Mouse (Mus musculus): ENCODE results near the gene Gabpa. TPM values are rescaled to one million over a fixed set of nuclear protein-coding genes. Genes with fewer than 3 reads are reported as not detected.

Gene Gabpa
- total RNA-seq, 4 experiments from 2014 or later, result 39.4 to 42.6 (median 41.0) TPM

DNA sequence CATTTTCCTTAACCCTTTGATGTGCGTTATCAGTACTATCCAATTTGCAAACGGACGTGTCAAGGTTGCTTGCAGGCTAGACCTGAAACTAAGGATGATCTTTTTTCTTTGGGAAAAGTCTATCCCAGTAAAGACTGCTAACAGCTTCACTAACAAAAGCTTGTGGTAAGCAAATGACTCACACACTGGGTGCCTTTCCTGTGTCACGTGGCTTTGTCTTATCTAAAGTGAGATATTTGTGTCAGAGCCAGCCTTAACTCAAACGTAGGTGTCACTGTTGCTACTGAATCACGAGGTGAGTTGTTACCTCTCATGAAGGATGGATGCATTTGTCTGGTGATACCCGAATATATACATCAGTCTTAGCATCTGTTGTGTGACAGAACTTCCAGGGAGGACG lies 29.9 kb downstream of the Gabpa start:
- DNase-seq (ENCODE audit: low spot score), result no peak

DNA sequence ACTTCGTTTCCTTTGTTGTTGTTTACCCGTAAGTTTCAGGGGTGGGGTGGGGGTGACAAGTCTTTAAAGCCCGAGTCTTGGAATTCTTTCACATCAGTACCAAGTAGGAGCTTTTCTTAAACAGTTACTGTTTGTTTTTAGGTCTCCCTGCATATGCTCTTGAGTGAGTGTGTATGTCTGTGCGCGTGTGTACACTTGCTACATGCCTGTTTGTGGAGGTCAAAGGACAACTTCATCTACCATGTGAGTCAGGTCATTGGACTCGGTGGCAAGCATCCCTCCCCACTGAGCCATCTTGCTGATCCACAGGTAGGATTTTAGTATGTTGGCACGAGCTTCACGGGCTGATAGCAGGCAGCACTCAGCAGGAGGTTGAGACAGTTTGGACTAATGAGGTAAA lies 39.1 kb downstream of the Gabpa start:
- DNase-seq (ENCODE audit: low spot score), result no peak

DNA sequence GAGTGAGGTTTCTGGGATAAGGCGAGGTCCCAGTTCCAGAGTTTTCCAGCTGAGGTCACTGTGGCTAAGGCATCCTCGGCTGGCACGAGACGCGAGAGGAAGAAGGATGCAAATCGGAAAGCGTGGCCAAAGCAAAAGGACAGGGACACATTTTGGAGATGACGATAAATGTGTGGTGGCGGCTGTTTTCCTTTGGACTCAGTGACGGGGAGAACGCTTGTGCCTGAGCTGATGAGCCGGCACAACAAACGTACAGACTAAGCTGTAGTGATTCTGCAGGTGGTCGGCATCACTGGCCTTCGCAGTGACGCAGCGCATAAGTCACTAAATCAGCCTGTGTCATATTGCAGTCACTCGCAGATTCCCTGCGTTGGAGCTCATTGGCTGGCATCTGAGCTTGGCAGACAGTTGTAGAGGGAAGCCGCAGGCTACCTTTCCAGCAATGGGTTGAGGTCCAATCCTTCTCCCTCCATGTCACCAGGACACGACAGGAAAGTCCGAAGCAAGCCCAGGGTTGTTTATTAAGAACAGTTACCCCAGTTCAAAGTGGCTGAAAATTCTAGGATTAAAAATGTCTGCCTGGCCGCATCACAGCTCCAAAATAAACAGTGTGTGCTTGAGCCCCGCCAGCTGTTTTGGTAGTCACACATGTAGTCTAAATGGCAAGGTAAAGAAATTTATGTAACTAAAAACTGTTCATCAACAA lies 40.4 kb downstream of the Gabpa start:
- DNase-seq (ENCODE audit: low spot score), result no peak

DNA sequence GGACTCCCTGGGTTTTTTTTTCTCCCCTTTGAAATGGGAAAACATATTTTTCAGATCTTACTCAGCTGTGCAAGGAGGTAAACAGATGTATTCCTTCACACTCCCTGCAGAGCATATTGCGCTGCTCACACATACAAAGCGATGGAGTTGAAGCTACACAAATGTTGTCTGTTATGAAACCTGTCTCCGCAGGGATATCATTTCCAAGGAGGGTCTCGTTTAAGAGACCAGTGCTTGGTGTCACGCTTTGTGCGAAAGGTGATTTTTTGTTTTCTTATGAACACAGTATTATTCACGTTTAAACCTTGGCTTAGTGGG lies 41.0 kb downstream of the Gabpa start:
- DNase-seq (ENCODE audit: low spot score), result no peak

DNA sequence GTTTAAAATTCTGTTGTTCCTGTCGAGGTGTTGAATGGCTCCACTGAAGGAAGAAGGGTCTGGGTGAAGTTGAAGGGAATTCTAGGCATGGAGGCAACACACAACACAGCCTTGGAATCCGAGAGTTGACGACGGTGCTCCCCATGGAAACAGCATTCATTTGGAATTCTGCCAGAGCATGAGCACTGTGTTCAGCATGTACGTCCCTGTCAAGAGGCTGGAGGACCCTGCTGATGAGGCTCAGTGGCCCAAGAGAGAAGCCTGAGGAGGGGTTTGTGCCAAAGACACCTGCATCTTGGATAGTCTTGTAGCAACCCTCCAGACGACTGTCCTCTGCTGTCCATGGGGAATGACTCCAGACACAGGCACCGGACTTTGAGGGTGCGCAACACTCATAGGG lies 41.4 kb downstream of the Gabpa start:
- DNase-seq (ENCODE audit: low spot score), result no peak

DNA sequence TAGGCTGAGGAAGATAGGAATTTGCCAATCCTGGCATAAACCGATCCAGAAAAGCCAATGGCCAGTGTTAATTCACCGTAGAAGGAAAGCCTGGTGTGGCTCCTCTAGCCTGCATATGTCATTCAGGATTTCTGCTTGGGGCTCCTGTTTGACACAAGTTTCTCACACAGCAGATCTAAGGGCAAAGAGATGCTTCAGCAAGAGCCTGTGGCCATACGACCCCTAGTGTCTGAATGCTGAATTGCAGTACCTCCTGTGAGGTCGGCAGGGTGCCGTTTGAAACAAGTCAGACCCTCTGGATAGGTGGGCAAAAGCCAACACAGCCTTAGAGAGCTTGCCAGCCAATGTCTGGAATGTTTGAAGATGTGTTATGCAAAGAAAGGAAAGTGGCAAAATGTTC lies 44.4 kb downstream of the Gabpa start:
- DNase-seq (ENCODE audit: low spot score), result peak; percentile 66

DNA sequence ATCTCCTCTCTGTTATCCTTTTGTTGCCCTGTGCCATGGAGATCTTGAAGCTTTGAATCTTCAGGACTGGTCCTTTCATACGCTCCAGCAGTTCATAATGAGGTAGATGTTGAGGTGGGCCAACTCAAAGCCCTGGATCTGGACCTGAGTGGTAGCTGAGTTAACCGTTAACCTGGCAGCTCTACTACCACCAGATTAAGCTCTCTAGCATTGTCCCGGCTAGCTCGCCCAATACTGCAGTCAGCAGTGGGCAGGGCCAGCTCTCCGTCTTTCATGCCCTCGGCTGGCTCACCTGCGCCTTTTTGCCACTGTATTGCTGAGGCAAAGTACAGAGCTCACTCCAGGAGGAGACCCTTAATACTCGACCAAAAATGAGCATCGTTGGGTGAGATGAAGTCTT lies 46.4 kb downstream of the Gabpa start:
- DNase-seq (ENCODE audit: low spot score), result no peak

DNA sequence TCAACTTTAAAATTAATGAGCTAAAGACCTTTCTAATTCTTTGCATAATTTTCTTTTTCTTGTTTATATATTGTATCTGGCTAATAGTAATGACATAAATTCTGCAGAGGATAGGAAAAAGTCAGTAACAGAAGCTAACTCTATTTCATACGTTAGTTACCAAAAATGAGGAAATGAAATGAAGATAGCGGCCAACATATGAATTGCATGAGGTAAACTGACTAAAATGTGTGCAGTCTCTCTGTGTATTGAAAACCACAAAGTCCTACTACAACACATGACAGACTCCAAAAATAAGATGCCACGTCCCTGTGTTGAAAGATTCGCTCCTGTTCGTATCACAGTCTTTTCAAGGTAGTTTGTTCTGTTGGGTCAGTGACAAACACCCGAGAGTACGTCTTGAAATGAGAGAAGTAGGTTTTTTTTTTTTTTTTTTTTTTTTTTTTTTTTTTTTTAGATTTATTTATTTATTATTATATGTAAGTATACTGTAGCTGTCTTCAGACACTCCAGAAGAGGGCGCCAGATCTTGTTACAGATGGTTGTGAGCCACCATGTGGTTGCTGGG lies 47.1 kb downstream of the Gabpa start:
- DNase-seq (ENCODE audit: low spot score), result no peak

DNA sequence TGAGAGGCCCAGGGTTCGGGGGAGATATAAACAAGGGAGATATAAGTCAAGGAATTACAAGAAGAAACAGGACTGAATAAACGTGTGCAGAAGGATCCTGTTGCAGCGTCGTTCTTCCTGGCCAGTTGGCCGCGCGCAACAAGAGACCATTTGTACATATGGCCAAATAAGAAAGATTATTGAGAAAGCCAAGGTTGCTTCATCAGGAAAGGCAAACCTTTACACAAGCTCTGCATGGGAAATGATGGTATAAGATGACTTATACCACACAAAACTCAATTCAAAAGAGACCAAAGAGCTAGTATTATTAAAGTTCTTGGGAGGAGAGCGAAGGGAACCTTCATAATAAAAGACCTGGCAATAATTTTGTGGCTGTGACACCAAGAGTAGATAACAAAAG lies 49.8 kb downstream of the Gabpa start:
- DNase-seq (ENCODE audit: low spot score), result no peak

DNA sequence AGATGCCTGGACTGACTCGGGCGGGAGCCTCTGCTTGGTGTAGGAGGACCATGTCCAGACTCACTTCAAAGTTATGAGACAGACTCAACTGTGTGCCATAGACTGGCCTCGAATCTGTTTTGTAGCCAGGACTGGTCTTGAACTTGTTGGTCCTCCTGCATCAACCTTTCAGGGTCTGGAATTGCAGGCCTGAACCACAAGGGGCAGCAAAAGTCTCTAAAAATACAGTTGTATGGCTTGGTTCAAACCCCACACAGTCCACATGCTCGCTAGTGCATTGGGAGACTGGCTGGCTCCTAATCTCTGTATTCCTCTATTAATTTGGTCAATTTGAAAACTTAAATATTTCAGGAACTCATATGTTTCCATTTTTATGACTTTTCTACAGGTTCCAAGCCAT lies 68.3 kb downstream of the Gabpa start:
- no peak for DNase-seq (ENCODE audit: low spot score)

DNA sequence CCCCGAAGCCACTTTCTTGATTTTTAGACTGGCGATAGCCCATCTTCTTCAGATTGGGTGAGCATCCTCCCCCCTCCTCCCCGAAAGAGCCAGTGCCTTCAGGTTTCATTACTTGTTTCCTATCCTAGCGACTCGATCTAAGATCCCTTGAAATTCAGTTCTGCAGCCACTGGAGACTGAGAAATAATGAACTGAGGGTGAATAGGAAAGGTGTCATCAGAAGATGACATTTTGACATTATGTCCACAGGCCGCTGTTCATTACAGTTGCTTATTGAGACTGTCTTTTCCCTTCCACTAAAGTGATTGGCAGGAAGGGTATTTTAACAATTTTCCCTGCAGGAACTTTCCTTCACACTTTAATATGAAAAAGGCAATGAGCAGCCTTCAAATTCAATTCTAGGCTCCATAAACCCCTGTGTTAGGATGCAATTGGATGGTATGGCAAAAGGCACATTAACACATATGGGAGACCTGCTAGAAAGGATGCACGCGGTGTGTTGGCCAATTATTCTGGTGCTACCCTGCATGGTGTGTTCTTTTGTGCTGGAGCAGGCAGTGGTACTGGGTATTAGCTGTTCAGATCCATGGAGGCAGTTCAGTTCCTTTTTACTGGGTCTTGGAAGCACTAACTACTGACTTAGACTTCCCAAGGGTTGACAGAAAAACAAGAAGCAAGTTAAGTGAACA lies 76.9 kb downstream of the Gabpa start:
- DNase-seq (ENCODE audit: low spot score), result no peak

Other genes with a start within 250 kb of the Gabpa start
- 10 to 100 TPM; 39.8 to 52.5 (median 45.3) TPM for gene Mrpl39, start 99.2 kb upstream of the Gabpa start, total RNA-seq (2022)
- 10 to 100 TPM; 89.2 to 94.1 (median 91.6) TPM for gene Jam2, start 60.8 kb upstream of the Gabpa start, total RNA-seq (2022)
- 1,000 to 10,000 TPM; 1,420 to 1,989 (median 1,699) TPM for gene Atp5j, start 700 bp downstream of the Gabpa start, total RNA-seq (2022)

Measured in heart, adult 8-10 months (tissue).